Mouse (Mus musculus) ES-E14 (cell line): ENCODE measurements around the gene Gm15128.
"Not testable (repeated sequence)": the region's sequence is repeated elsewhere in the genome, so short reads cannot be mapped to it uniquely, and the experiment has no call there.

Experiments used
- HCFC1 ChIP-seq: IDR thresholded peaks from 2 replicates; pipeline ENCODE4 v1.6.1; 2012; ENCODE audit warnings: low read length, inconsistent platforms, borderline replicate concordance; ENCODE audit not compliant: insufficient read depth
- ZC3H11A ChIP-seq: IDR thresholded peaks from 2 replicates; pipeline ENCODE4 v1.6.1; 2012; ENCODE audit warnings: low read depth, mild to moderate bottlenecking, inconsistent platforms, low read length, borderline replicate concordance
- ZNF384 ChIP-seq: IDR thresholded peaks from 2 replicates; pipeline ENCODE4 v1.6.1; 2012; ENCODE audit warnings: low read depth, low read length, inconsistent platforms

DNA sequence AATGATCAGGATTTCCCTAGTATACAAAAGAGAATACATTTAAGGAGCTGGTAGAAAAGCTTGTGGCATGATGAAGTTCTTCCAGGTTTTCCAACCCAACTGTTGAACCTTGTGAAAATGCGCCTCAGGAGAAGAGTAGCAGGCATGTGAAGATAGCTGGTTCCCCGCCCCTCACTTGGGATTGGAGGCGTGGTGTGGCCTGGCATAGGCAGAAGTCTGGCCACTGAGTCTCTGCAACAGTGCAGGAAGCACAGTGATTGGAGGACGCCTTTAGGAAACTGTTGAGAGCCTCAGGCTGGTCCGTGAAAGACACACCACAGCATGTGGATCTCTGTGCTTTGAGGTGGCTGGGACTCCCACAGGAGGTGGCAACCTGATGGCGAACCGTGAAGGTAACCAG is at the start of gene Gm15128:
- TF ChIP-seq ZC3H11A, HCFC1, ZNF384: not testable (repeated sequence)
